Mouse (Mus musculus) brain, embryonic 14.5 days (tissue): Measurements from ENCODE around the gene Pop4.

ENCODE experiments used
- CTCF ChIP-seq: fragments of 200-500 bp; IDR thresholded peaks from 2 replicates; pipeline ENCODE4 v1.5.1; 2012; ENCODE audit warnings: inconsistent platforms, mild to moderate bottlenecking, moderate library complexity, borderline replicate concordance; ENCODE audit not compliant: insufficient read depth, insufficient read length; ENCODE audit errors: extremely low read depth
- POLR2A ChIP-seq: fragments of 200-500 bp; IDR thresholded peaks from 2 replicates; pipeline ENCODE4 v1.6.1; 2012; ENCODE audit warnings: mild to moderate bottlenecking, inconsistent platforms, borderline replicate concordance; ENCODE audit not compliant: poor library complexity, insufficient read depth, insufficient read length, severe bottlenecking; ENCODE audit errors: extremely low read depth

- TF ChIP-seq CTCF (no peak), POLR2A (no peak)
These were observed 55.9 kb downstream of the Pop4 start for GRCm38 (mm10) chr7:38215281-38215680.
